In genomic region chr9:44286256-44286850, GRCm38 (mm10) we compare ENCODE assay signal across 10 mouse cellular contexts. TPM values are rescaled to one million over a fixed set of nuclear protein-coding genes. Genes with fewer than 3 reads are reported as not detected.
DNase-seq lines count a peak whose midpoint lies in the region; ATAC-seq lines count a peak whose summit lies in the region.
"Had no signal": no experiment of that assay in that cellular context is flagged by ENCODE, and none has a peak within 500 bp of the region (broad histone marks: within the 10 kb centered on the region; RNA-seq: fewer than 3 reads in every experiment).

No protein-coding gene starts in this region.

- H3K36me3 ChIP-seq in hindbrain, embryonic 12.5 days = peaks cover 16% of the 10 kb centered on the region
- H3K36me3 ChIP-seq in midbrain, embryonic 11.5 days (ENCODE audit: control insufficient read depth, insufficient read depth, low read length) = no peaks in the 10 kb centered on the region; the same call in 1 of the 2 replicates
- H3K36me3 ChIP-seq in kidney, embryonic 15.5 days = peaks cover 15% of the 10 kb centered on the region

- WGBS in hindbrain, embryonic 12.5 days = 9% methylated on average over 6 of the region's 6 CpGs
- WGBS in midbrain, embryonic 11.5 days = 5% methylated on average over 6 of the region's 6 CpGs
- WGBS in kidney, embryonic 15.5 days = 3% methylated on average over 6 of the region's 6 CpGs

- intact Hi-C loops in gastrocnemius, postnatal 14 days (cut with DNase I; ENCODE audit: low total_unique reads) = no loop called here
- intact Hi-C loops in left cerebral cortex, postnatal 4 days (cut with DNase I) = no loop called here

- no peak for ATAC-seq in hindbrain, embryonic 12.5 days (ENCODE audit: low FRiP score)
- no peak for ATAC-seq in midbrain, embryonic 11.5 days (ENCODE audit: low FRiP score)
- ATAC-seq in kidney, embryonic 15.5 days (replicated peaks; ENCODE audit: low FRiP score) = no peak

- peaks cover 27% of the 10 kb centered on the region for H3K4me1 ChIP-seq in hindbrain, embryonic 12.5 days
- peaks cover 12% of the 10 kb centered on the region for H3K4me1 ChIP-seq in midbrain, embryonic 11.5 days (ENCODE audit: control insufficient read depth, insufficient read depth, low read length)
- peaks cover 24% of the 10 kb centered on the region for H3K4me1 ChIP-seq in kidney, embryonic 15.5 days

- H3K27me3 ChIP-seq in hindbrain, embryonic 12.5 days = peaks cover 16% of the 10 kb centered on the region
- H3K27me3 ChIP-seq in midbrain, embryonic 11.5 days (ENCODE audit: control insufficient read depth, insufficient read depth, low read length) = no peaks in the 10 kb centered on the region; the same call in 1 of the 2 replicates
- H3K27me3 ChIP-seq in kidney, embryonic 15.5 days = peaks cover 34% of the 10 kb centered on the region

- H3K27ac ChIP-seq in hindbrain, embryonic 12.5 days = no peak overlapping the region
- no peak overlapping the region for H3K27ac ChIP-seq in midbrain, embryonic 11.5 days (ENCODE audit: low read depth, low read length)
- H3K27ac ChIP-seq in kidney, embryonic 15.5 days = no peak overlapping the region
- H3K27ac ChIP-seq: heart, adult 2 months; lung, embryonic 15.5 days had no signal

- H3K4me2 ChIP-seq in hindbrain, embryonic 12.5 days (replicated peaks) = peak overlapping the region; percentile 90
- peak overlapping the region; percentile 94 for H3K4me2 ChIP-seq in midbrain, embryonic 11.5 days
- H3K4me2 ChIP-seq in kidney, embryonic 15.5 days = no peak overlapping the region

- H3K9ac ChIP-seq in hindbrain, embryonic 12.5 days = peak overlapping the region; percentile 85
- H3K9ac ChIP-seq in midbrain, embryonic 11.5 days (ENCODE audit: low read length) = no peak overlapping the region
- H3K9ac ChIP-seq in kidney, embryonic 15.5 days = no peak overlapping the region

- peak overlapping the region; percentile 71 for H3K4me3 ChIP-seq in hindbrain, embryonic 12.5 days
- H3K4me3 ChIP-seq in midbrain, embryonic 11.5 days (ENCODE audit: low read depth, low read length) = no peak overlapping the region; the same call in 1 of the 2 replicates
- H3K4me3 ChIP-seq in kidney, embryonic 15.5 days (replicated peaks) = no peak overlapping the region
- H3K4me3 ChIP-seq: heart, adult 2 months had no signal

- H3K9me3 ChIP-seq in hindbrain, embryonic 12.5 days (replicated peaks) = no peaks in the 10 kb centered on the region
- H3K9me3 ChIP-seq in midbrain, embryonic 11.5 days (ENCODE audit: control insufficient read depth, low read length) = no peaks in the 10 kb centered on the region
- H3K9me3 ChIP-seq in kidney, embryonic 15.5 days (replicated peaks) = no peaks in the 10 kb centered on the region
- H3K9me3 ChIP-seq: lung, embryonic 15.5 days had no signal

- peak; percentile 32 for DNase-seq in gastrocnemius, postnatal 14 days
- no peak for DNase-seq in gastrocnemius, adult 18-20 months (ENCODE audit: low spot score)
- peak; percentile 55 for DNase-seq in c-Kit-negative CD71-positive TER-119-positive erythroid progenitor cells, embryonic 14.5 days (ENCODE audit: low read depth, low spot score)
- DNase-seq in midbrain, embryonic 11.5 days (ENCODE audit: low spot score, missing footprints) = no peak
- no peak for DNase-seq in layer of hippocampus, adult 9-11 months
- DNase-seq in left cerebral cortex, postnatal 4 days = no peak

RNA-seq across cellular contexts. Expression of gene Abcg4, which starts 2.1 kb away (rescaled TPM):
- under 1 TPM; 0.58 to 0.94 TPM for total RNA-seq in gastrocnemius, postnatal 14 days (2021)
- under 1 TPM; 0.32 to 0.59 TPM for total RNA-seq in gastrocnemius, adult 18-20 months (2021)
- 12.9 and 13.5 TPM in 2 replicates for polyA plus RNA-seq in hindbrain, embryonic 12.5 days (2016; fragmentation: Nextera tagmentation; extraction: Ambion mirVana)
- polyA plus RNA-seq in midbrain, embryonic 11.5 days (2014; fragmentation: Nextera tagmentation; extraction: Ambion mirVana) = 3.2 and 4.8 TPM in 2 replicates
- polyA plus RNA-seq in kidney, embryonic 15.5 days (2015; fragmentation: Nextera tagmentation; extraction: Ambion mirVana) = 2.5 and 3.4 TPM in 2 replicates
- total RNA-seq in left cerebral cortex, postnatal 4 days (2021) = 10 to 100 TPM; 64.0 to 71.1 TPM

RNA-seq across cellular contexts. Expression of gene Nlrx1, which starts 18.0 kb away (rescaled TPM):
- 10 to 100 TPM; 26.0 to 26.2 TPM for total RNA-seq in gastrocnemius, postnatal 14 days (2021)
- total RNA-seq in gastrocnemius, adult 18-20 months (2021) = 10 to 100 TPM; 21.7 to 21.8 TPM
- polyA plus RNA-seq in hindbrain, embryonic 12.5 days (2016; fragmentation: Nextera tagmentation; extraction: Ambion mirVana) = 5.1 and 5.6 TPM in 2 replicates
- polyA plus RNA-seq in midbrain, embryonic 11.5 days (2014; fragmentation: Nextera tagmentation; extraction: Ambion mirVana) = 1.9 and 3.2 TPM in 2 replicates
- 6.5 and 7.9 TPM in 2 replicates for polyA plus RNA-seq in kidney, embryonic 15.5 days (2015; fragmentation: Nextera tagmentation; extraction: Ambion mirVana)
- 1 to 10 TPM; 8.3 to 8.8 TPM for total RNA-seq in left cerebral cortex, postnatal 4 days (2021)

RNA-seq across cellular contexts. Expression of gene Hinfp, which starts 19.1 kb away (rescaled TPM):
- 1 to 10 TPM; 5.8 to 6.0 TPM for total RNA-seq in gastrocnemius, postnatal 14 days (2021)
- 1 to 10 TPM; 5.2 TPM for total RNA-seq in gastrocnemius, adult 18-20 months (2021)
- 28.9 and 32.5 TPM in 2 replicates for polyA plus RNA-seq in hindbrain, embryonic 12.5 days (2016; fragmentation: Nextera tagmentation; extraction: Ambion mirVana)
- 25.6 and 28.0 TPM in 2 replicates for polyA plus RNA-seq in midbrain, embryonic 11.5 days (2014; fragmentation: Nextera tagmentation; extraction: Ambion mirVana)
- polyA plus RNA-seq in kidney, embryonic 15.5 days (2015; fragmentation: Nextera tagmentation; extraction: Ambion mirVana) = 27.1 and 27.9 TPM in 2 replicates
- total RNA-seq in left cerebral cortex, postnatal 4 days (2021) = 10 to 100 TPM; 34.0 to 35.8 TPM

RNA-seq across cellular contexts. Expression of gene C2cd2l, which starts 33.7 kb away (rescaled TPM):
- total RNA-seq in gastrocnemius, postnatal 14 days (2021) = 10 to 100 TPM; 12.1 to 13.7 TPM
- 10 to 100 TPM; 14.1 to 14.8 TPM for total RNA-seq in gastrocnemius, adult 18-20 months (2021)
- 20.2 and 22.2 TPM in 2 replicates for polyA plus RNA-seq in hindbrain, embryonic 12.5 days (2016; fragmentation: Nextera tagmentation; extraction: Ambion mirVana)
- polyA plus RNA-seq in midbrain, embryonic 11.5 days (2014; fragmentation: Nextera tagmentation; extraction: Ambion mirVana) = 9.8 and 10.4 TPM in 2 replicates
- 6.6 and 8.8 TPM in 2 replicates for polyA plus RNA-seq in kidney, embryonic 15.5 days (2015; fragmentation: Nextera tagmentation; extraction: Ambion mirVana)
- 10 to 100 TPM; 69.5 to 74.9 TPM for total RNA-seq in left cerebral cortex, postnatal 4 days (2021)

RNA-seq across cellular contexts. Expression of gene Pdzd3, which starts 35.1 kb away (rescaled TPM):
- under 1 TPM; 0.86 to 0.98 TPM for total RNA-seq in gastrocnemius, postnatal 14 days (2021)
- 1 to 10 TPM; 1.1 to 1.4 TPM for total RNA-seq in gastrocnemius, adult 18-20 months (2021)
- 0.15 TPM in 1 of 2 replicates, not detected in the other for polyA plus RNA-seq in hindbrain, embryonic 12.5 days (2016; fragmentation: Nextera tagmentation; extraction: Ambion mirVana)
- 0.23 TPM in 1 of 2 replicates, not detected in the other for polyA plus RNA-seq in midbrain, embryonic 11.5 days (2014; fragmentation: Nextera tagmentation; extraction: Ambion mirVana)
- polyA plus RNA-seq in kidney, embryonic 15.5 days (2015; fragmentation: Nextera tagmentation; extraction: Ambion mirVana) = 7.8 and 8.5 TPM in 2 replicates
- total RNA-seq in left cerebral cortex, postnatal 4 days (2021) = under 1 TPM; 0.40 to 0.72 TPM
- polyA plus RNA-seq: lung, embryonic 15.5 days had no signal

Comparison
In these comparisons a context has a peak if more than half of its experiments do, and no peak if none do; other contexts are left out.
1. DNase-seq: peak in gastrocnemius, postnatal 14 days (single experiment) and c-Kit-negative CD71-positive TER-119-positive erythroid progenitor cells, embryonic 14.5 days (single experiment); none in gastrocnemius, adult 18-20 months (single experiment), midbrain, embryonic 11.5 days (single experiment), layer of hippocampus, adult 9-11 months (single experiment) and left cerebral cortex, postnatal 4 days (single experiment).
2. RNA of gene Abcg4, which starts 2.1 kb away (total RNA-seq): 64.0 to 71.1 TPM in left cerebral cortex, postnatal 4 days; 0.58 to 0.94 TPM in gastrocnemius, postnatal 14 days and 0.32 to 0.59 TPM in gastrocnemius, adult 18-20 months; every median in the first group is over 10 times any median in the second.
3. RNA of gene Hinfp, which starts 19.1 kb away (total RNA-seq): 34.0 to 35.8 TPM in left cerebral cortex, postnatal 4 days; 5.8 to 6.0 TPM in gastrocnemius, postnatal 14 days and 5.2 TPM in gastrocnemius, adult 18-20 months; every median in the first group is over 4 times any median in the second.